Mouse (Mus musculus): Measurements from ENCODE around the gene Eml1. TPM values are rescaled to one million over a fixed set of nuclear protein-coding genes. Genes with fewer than 3 reads are reported as not detected.
A peak's percentile ranks its signal among the peaks of the same experiment; 100 is the strongest.

The Eml1 gene
- polyA plus RNA-seq, 1 experiment from 2014 or later, result 56.5 TPM

DNA sequence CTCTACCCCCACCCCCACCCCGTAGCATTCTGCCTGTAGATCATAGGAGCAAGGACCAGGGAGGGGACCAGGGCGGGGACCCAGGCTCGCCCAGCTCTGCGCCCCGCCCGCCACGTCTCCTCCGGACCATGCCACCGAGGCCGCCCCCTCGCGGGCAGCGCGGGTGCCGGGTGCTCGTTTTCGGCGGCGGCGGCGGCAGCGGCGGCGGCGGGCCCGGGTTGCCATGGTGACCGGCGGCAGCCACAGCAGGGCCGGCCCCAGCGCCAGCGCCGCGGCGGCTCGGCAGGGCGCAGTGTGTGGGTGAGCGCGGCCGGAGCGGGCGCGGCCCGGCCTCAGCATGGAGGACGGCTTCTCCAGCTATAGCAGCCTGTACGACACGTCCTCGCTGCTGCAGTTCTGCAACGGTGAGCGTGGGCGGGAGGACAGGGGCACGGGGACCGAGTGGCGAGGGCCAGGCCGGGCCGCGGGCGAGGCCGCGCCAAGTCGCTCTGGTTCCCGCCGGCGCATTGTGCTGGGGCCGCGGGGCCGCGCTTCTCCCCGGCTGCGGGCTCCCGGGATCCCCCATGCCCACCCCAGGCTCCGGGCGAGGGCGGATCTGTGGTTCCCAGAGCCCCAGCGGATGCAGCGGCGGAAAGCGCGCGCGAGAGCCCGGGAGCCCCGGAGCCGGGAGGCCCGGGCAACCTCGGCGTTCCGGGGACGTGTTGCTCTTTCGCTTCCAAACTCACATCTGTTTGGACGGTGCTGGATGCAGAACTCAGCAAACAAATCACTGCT, 52.3 kb downstream of the Eml1 start:
- Histone ChIP-seq H3K4me3 (ENCODE audit: low read length) (peak overlapping the region; percentile 51), H3K4me1 (ENCODE audit: control insufficient read depth, insufficient read depth, low read length) (no peaks in the 10 kb centered on the region), H3K9ac (ENCODE audit: low read depth, low read length) (peak overlapping the region; percentile 68), H3K27me3 (ENCODE audit: control insufficient read depth, insufficient read depth, low read length) (no peaks in the 10 kb centered on the region), H3K4me2 (replicated peaks; ENCODE audit: low read depth, low read length) (peak overlapping the region; percentile 41), H3K27ac (ENCODE audit: low read depth, low read length) (peak overlapping the region; percentile 37; the same call in 1 of the 2 replicates), H3K9me3 (ENCODE audit: control insufficient read depth, low read length) (no peaks in the 10 kb centered on the region), H3K36me3 (ENCODE audit: control insufficient read depth, insufficient read depth, low read length) (no peaks in the 10 kb centered on the region)
- WGBS, result under 1% methylated on average over 73 of the region's 90 CpGs
- ATAC-seq (ENCODE audit: low FRiP score, low TSS enrichment), result peak; percentile 94

DNA sequence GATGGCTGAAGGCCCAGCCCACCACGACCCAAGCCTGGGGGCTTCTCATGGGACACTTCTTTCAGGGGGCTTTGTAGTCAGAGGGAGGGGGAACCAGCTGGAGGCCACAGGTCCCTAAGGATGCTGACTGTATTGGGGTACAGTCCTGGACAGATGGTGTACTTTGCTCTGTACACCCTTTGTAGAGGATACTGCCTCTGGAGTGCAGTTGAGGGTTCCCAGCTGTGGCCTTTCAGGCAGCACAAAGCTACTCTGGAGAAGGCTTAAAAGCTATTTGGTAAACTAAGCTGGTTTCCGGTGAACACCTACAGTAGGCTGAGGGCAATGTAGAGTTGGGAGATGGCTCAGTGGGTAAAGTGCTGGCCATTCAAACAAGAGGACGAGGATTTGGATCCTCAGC, 60.2 kb downstream of the Eml1 start:
- Histone ChIP-seq H3K9ac (ENCODE audit: low read depth, low read length) (no peak overlapping the region), H3K27ac (ENCODE audit: low read depth, low read length) (no peak overlapping the region), H3K36me3 (ENCODE audit: control insufficient read depth, insufficient read depth, low read length) (no peaks in the 10 kb centered on the region), H3K4me1 (ENCODE audit: control insufficient read depth, insufficient read depth, low read length) (no peaks in the 10 kb centered on the region), H3K4me3 (ENCODE audit: low read length) (no peak overlapping the region), H3K27me3 (ENCODE audit: control insufficient read depth, insufficient read depth, low read length) (no peaks in the 10 kb centered on the region), H3K9me3 (ENCODE audit: control insufficient read depth, low read length) (no peaks in the 10 kb centered on the region), H3K4me2 (replicated peaks; ENCODE audit: low read depth, low read length) (no peak overlapping the region)
- 78% methylated on average over 3 of the region's 3 CpGs for WGBS
- ATAC-seq (ENCODE audit: low FRiP score, low TSS enrichment), result no peak

DNA sequence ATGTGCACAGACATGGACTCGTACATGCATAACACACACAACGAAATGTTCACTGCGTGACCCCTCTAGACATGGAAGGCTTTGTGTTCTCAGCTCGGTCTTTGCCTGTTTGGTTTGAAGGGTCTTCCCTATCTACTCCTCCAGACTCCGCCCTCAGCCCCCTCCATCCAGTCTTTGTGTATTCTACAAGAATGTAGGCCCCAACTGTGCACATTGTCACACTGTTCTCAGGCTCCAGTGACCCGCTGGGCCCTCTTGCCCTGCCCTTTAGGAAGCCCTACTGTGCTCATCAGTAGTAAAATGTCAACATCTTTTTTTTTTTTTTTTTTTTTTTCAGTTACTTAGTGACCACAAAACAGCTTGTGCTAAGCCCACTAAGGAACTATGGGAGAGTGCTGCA, 61.0 kb downstream of the Eml1 start:
- Histone ChIP-seq H3K9me3 (ENCODE audit: control insufficient read depth, low read length) (no peaks in the 10 kb centered on the region), H3K4me2 (replicated peaks; ENCODE audit: low read depth, low read length) (no peak overlapping the region), H3K4me3 (ENCODE audit: low read length) (no peak overlapping the region), H3K4me1 (ENCODE audit: control insufficient read depth, insufficient read depth, low read length) (no peaks in the 10 kb centered on the region), H3K36me3 (ENCODE audit: control insufficient read depth, insufficient read depth, low read length) (no peaks in the 10 kb centered on the region), H3K27me3 (ENCODE audit: control insufficient read depth, insufficient read depth, low read length) (no peaks in the 10 kb centered on the region), H3K9ac (ENCODE audit: low read depth, low read length) (no peak overlapping the region), H3K27ac (ENCODE audit: low read depth, low read length) (no peak overlapping the region)
- WGBS, result 84% methylated on average over 6 of the region's 6 CpGs
- ATAC-seq (ENCODE audit: low FRiP score, low TSS enrichment), result no peak

DNA sequence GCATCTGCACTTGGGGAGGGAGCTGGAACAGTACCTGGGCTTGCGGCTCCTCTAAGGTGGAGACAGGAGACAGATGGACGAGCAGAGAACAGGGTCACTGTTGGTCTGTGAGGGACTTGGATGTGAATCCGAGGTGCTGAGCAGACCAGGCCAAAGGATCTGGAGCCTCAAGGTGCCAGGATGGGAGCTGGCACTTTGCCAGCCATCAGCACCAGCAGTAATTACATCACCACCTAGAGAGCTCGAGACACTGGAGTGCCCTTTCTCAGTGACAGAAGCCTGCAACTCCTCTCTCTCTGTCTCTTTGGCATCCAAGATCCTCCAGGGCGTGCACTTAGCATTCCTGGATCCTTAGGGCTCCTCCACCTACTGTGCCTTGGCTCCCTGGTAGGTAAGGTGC, 61.8 kb downstream of the Eml1 start:
- Histone ChIP-seq H3K9me3 (ENCODE audit: control insufficient read depth, low read length) (no peaks in the 10 kb centered on the region), H3K27me3 (ENCODE audit: control insufficient read depth, insufficient read depth, low read length) (no peaks in the 10 kb centered on the region), H3K27ac (ENCODE audit: low read depth, low read length) (no peak overlapping the region), H3K9ac (ENCODE audit: low read depth, low read length) (no peak overlapping the region), H3K4me1 (ENCODE audit: control insufficient read depth, insufficient read depth, low read length) (no peaks in the 10 kb centered on the region), H3K4me2 (replicated peaks; ENCODE audit: low read depth, low read length) (no peak overlapping the region), H3K36me3 (ENCODE audit: control insufficient read depth, insufficient read depth, low read length) (no peaks in the 10 kb centered on the region), H3K4me3 (ENCODE audit: low read length) (no peak overlapping the region)
- ATAC-seq (ENCODE audit: low FRiP score, low TSS enrichment), result no peak
- 76% methylated on average over 5 of the region's 5 CpGs for WGBS

DNA sequence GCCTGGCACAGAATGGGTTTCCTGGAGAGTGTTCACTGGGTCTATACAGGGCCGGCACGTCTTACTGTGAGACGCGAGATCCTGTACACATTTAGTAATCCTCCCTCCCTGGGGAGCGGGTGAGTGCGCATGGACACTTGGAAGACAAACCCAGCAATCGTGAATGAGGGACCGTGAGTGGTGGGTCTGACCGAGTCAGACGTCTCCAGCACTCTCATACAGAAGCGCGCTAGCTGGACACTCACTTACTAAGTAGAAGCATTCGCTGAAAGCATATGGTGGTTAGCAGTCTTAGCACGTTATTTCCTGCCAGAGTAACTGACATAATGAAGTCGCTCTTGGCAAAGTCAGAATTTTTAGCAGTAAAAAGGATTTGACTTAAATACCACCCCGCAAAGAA, 62.3 kb downstream of the Eml1 start:
- Histone ChIP-seq H3K4me3 (ENCODE audit: low read length) (no peak overlapping the region), H3K27ac (ENCODE audit: low read depth, low read length) (no peak overlapping the region), H3K4me2 (replicated peaks; ENCODE audit: low read depth, low read length) (no peak overlapping the region), H3K36me3 (ENCODE audit: control insufficient read depth, insufficient read depth, low read length) (no peaks in the 10 kb centered on the region), H3K9ac (ENCODE audit: low read depth, low read length) (no peak overlapping the region), H3K4me1 (ENCODE audit: control insufficient read depth, insufficient read depth, low read length) (no peaks in the 10 kb centered on the region), H3K27me3 (ENCODE audit: control insufficient read depth, insufficient read depth, low read length) (no peaks in the 10 kb centered on the region), H3K9me3 (ENCODE audit: control insufficient read depth, low read length) (no peaks in the 10 kb centered on the region)
- 90% methylated on average over 16 of the region's 16 CpGs for WGBS
- no peak for ATAC-seq (ENCODE audit: low FRiP score, low TSS enrichment)

DNA sequence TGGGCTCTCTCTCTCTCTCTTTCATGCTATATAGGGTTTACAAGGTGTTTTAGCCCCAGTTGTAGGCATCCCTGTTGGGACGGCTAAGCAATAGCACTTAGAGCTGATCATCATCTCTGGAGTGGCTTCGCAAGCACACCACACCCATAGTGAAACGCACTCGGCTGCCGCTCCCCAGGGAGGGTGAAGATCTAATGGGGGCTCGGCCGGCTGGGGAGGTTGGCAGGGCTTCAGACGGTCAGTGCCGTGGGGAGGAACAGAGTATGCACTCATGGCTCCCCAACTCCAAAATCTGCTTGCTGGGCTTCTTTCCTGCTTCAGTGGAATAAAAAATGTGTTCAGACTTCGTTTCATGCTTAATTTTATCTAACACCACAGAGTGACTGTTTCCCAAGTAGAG, 62.7 kb downstream of the Eml1 start:
- ATAC-seq (ENCODE audit: low FRiP score, low TSS enrichment), result no peak
- Histone ChIP-seq H3K27me3 (ENCODE audit: control insufficient read depth, insufficient read depth, low read length) (no peaks in the 10 kb centered on the region), H3K4me2 (replicated peaks; ENCODE audit: low read depth, low read length) (no peak overlapping the region), H3K4me1 (ENCODE audit: control insufficient read depth, insufficient read depth, low read length) (no peaks in the 10 kb centered on the region), H3K9ac (ENCODE audit: low read depth, low read length) (no peak overlapping the region), H3K9me3 (ENCODE audit: control insufficient read depth, low read length) (no peaks in the 10 kb centered on the region), H3K36me3 (ENCODE audit: control insufficient read depth, insufficient read depth, low read length) (no peaks in the 10 kb centered on the region), H3K4me3 (ENCODE audit: low read length) (no peak overlapping the region), H3K27ac (ENCODE audit: low read depth, low read length) (no peak overlapping the region)
- 73% methylated on average over 10 of the region's 10 CpGs for WGBS

DNA sequence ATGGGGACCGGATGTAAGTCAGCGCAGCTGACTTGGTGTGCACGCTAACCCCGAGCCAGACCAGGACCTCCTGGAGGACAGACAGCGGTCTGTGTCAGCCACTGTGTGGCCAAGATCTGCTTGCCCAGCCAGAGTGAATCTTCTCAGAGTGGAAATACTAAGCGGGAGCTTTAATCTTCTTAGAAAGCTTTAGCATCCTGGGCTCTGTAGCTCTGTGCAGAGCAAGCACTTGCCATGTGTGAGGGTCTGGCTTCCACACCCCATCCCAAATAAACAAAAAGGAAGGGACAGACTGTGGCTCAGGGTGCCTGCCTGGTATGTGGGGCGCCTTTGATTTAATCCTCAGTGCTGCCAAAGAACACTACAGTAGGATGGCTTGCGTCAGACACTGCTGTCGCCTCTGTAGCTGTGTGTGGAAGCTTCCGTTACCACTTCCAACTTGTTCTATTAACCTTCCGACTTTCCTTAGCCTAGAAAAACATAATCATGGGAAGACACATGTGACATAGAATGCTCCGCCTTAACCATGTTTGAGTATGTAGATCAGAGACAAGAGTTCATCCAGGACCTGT, 64.8 kb downstream of the Eml1 start:
- Histone ChIP-seq H3K4me2 (replicated peaks; ENCODE audit: low read depth, low read length) (no peak overlapping the region), H3K4me1 (ENCODE audit: control insufficient read depth, insufficient read depth, low read length) (no peaks in the 10 kb centered on the region), H3K9ac (ENCODE audit: low read depth, low read length) (no peak overlapping the region), H3K27ac (ENCODE audit: low read depth, low read length) (no peak overlapping the region; the same call in 1 of the 2 replicates), H3K27me3 (ENCODE audit: control insufficient read depth, insufficient read depth, low read length) (no peaks in the 10 kb centered on the region), H3K9me3 (ENCODE audit: control insufficient read depth, low read length) (no peaks in the 10 kb centered on the region), H3K4me3 (ENCODE audit: low read length) (no peak overlapping the region), H3K36me3 (ENCODE audit: control insufficient read depth, insufficient read depth, low read length) (no peaks in the 10 kb centered on the region)
- 73% methylated on average over 12 of the region's 12 CpGs for WGBS
- no peak for ATAC-seq (ENCODE audit: low FRiP score, low TSS enrichment)

DNA sequence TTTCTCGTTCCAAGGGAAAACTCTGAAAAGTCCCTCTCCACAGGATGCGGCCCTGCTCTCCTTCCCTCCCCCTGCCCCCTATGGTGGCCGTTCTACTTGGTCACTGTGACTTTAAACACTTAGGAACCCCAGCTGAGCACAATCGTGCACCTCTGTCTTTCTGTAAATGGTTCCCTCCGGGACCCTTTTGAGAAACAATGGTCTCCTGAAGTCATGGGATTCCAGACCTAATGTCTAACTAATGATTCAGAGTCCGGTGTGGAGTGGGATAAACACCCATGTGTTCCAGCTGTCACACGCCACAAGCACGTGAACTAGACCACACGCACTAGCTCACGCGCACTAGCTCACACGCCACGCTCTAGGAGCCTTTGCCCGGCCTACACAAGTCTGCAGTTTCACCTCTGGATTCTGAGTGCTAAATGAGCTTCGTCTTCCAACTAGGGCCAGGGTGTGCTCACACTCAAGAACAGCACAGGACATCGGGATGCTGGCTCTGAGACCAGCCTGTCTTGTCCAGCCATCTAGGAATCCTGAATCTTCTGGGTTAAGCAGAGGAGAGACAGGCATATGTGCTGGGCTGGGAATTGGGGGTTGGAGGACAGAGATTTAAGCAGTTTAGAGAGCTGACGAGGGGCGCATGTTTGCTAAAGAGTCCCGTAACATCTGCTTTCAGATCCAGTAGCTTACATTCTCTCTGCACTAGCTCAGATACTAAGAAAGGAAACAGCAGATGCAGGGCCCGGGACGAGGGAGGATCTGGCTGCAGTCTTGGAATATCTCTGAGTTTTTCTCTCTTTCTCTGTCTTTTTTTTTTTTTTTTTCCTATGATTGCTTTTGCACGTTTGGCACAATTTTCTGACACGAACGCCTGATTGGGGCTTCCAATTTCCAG, 65.5 kb downstream of the Eml1 start:
- Histone ChIP-seq H3K4me1 (ENCODE audit: control insufficient read depth, insufficient read depth, low read length) (no peaks in the 10 kb centered on the region), H3K4me3 (ENCODE audit: low read length) (no peak overlapping the region), H3K36me3 (ENCODE audit: control insufficient read depth, insufficient read depth, low read length) (no peaks in the 10 kb centered on the region), H3K9ac (ENCODE audit: low read depth, low read length) (no peak overlapping the region), H3K27ac (ENCODE audit: low read depth, low read length) (peak overlapping the region; percentile 45; the same call in 1 of the 2 replicates), H3K27me3 (ENCODE audit: control insufficient read depth, insufficient read depth, low read length) (no peaks in the 10 kb centered on the region), H3K9me3 (ENCODE audit: control insufficient read depth, low read length) (no peaks in the 10 kb centered on the region), H3K4me2 (replicated peaks; ENCODE audit: low read depth, low read length) (no peak overlapping the region)
- no peak for ATAC-seq (ENCODE audit: low FRiP score, low TSS enrichment)
- WGBS, result 77% methylated on average over 24 of the region's 24 CpGs

DNA sequence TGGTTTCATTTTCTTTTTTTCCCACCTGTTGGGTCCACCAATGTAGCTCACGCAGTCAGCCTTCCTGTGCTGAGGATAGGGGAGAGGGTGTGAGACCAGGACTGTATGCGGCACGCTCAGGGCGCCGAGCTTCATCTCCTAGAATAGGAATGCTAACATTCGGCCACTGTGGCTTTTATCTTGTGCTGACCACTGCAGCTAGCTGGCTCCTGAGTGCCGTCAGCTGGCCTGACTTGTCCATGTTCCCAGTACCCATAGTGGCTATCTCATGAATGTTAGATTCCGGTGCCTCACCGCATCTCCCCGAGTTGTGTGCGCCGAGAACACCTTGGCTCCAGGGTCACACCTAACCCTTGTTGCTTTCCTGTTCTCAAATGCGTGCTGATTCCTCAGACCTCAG, 66.7 kb downstream of the Eml1 start:
- no peak overlapping the region for H3K4me3 ChIP-seq (ENCODE audit: low read length)

More for the DNA sequence above, 66.7 kb downstream of the Eml1 start:
- ATAC-seq (ENCODE audit: low FRiP score, low TSS enrichment), result no peak
- Histone ChIP-seq H3K4me2 (replicated peaks; ENCODE audit: low read depth, low read length) (no peak overlapping the region), H3K4me1 (ENCODE audit: control insufficient read depth, insufficient read depth, low read length) (no peaks in the 10 kb centered on the region), H3K27ac (ENCODE audit: low read depth, low read length) (no peak overlapping the region), H3K27me3 (ENCODE audit: control insufficient read depth, insufficient read depth, low read length) (no peaks in the 10 kb centered on the region), H3K36me3 (ENCODE audit: control insufficient read depth, insufficient read depth, low read length) (no peaks in the 10 kb centered on the region), H3K9me3 (ENCODE audit: control insufficient read depth, low read length) (no peaks in the 10 kb centered on the region), H3K9ac (ENCODE audit: low read depth, low read length) (no peak overlapping the region)
- 92% methylated on average over 13 of the region's 13 CpGs for WGBS
